Mouse (Mus musculus) left cerebral cortex, adult 18-20 months (tissue): ENCODE measurements around the gene BC030867. TPM values are rescaled to one million over a fixed set of nuclear protein-coding genes. Genes with fewer than 3 reads are reported as not detected.

Source experiments
- DNase-seq, 2 experiments: peaks; one replicate each; pipeline ENCODE4 v3.0.0; 2021 to 2022; ENCODE audit warnings: low spot score in 2 of 2, mixed read lengths in 1 of 2
- total RNA-seq, 2 experiments: library from RNA; stranded (reverse); gene quantifications; 2 replicates each; pipeline ENCODE4 v1.2.3; 2021

Gene BC030867
- total RNA-seq, 2 experiments from 2014 or later = 1.0 to 2.3 TPM

- no peak for DNase-seq
These were observed 27.3 kb upstream of the BC030867 start for GRCm38 (mm10) chr11:102221243-102221953.

- no peak for DNase-seq
These were observed 26.7 kb upstream of the BC030867 start for GRCm38 (mm10) chr11:102221954-102222351.

GRCm38 (mm10) chr11:102223166-102223565 lies 25.5 kb upstream of the BC030867 start:
- no peak for DNase-seq

- no peak for DNase-seq
These were observed 24.0 kb upstream of the BC030867 start for GRCm38 (mm10) chr11:102224686-102225085.

- no peak for DNase-seq
These were observed 23.5 kb upstream of the BC030867 start for GRCm38 (mm10) chr11:102225221-102225620.

- DNase-seq = no peak
These were observed 22.4 kb upstream of the BC030867 start for GRCm38 (mm10) chr11:102226067-102226978.

- no peak for DNase-seq
These were observed 21.2 kb upstream of the BC030867 start for GRCm38 (mm10) chr11:102227270-102228190.

- no peak for DNase-seq
These were observed 20.5 kb upstream of the BC030867 start for GRCm38 (mm10) chr11:102228191-102228545.

GRCm38 (mm10) chr11:102228646-102229268 lies 19.9 kb upstream of the BC030867 start:
- no peak for DNase-seq

- no peak for DNase-seq
These were observed 19.2 kb upstream of the BC030867 start for GRCm38 (mm10) chr11:102229331-102229953.

- peak; percentile 97 to 99 for DNase-seq
These were observed 18.5 kb upstream of the BC030867 start, which contains the start of gene Hdac5 for GRCm38 (mm10) chr11:102230006-102230741. Gene Hdac5 (minus strand): TSS chr11:102230166.

GRCm38 (mm10) chr11:102236022-102236421 lies 12.7 kb upstream of the BC030867 start:
- DNase-seq = no peak

GRCm38 (mm10) chr11:102240636-102241035 lies 8.0 kb upstream of the BC030867 start:
- DNase-seq = no peak

GRCm38 (mm10) chr11:102241246-102241645 lies 7.4 kb upstream of the BC030867 start:
- no peak for DNase-seq

- no peak for DNase-seq
These were observed 6.8 kb upstream of the BC030867 start for GRCm38 (mm10) chr11:102241874-102242273.

GRCm38 (mm10) chr11:102244926-102245449 lies 3.7 kb upstream of the BC030867 start:
- DNase-seq = peak; percentile 78 to 84

- DNase-seq = no peak
These were observed 3.0 kb upstream of the BC030867 start for GRCm38 (mm10) chr11:102245581-102246272.

- no peak for DNase-seq
These were observed 2.4 kb upstream of the BC030867 start for GRCm38 (mm10) chr11:102246273-102246635.

GRCm38 (mm10) chr11:102246871-102247270 lies 1.8 kb upstream of the BC030867 start:
- no peak for DNase-seq
